Mouse (Mus musculus) testis, adult 2 months (tissue): ENCODE data around the gene Phldb2.

Source experiments
- CTCF ChIP-seq: fragments of 200-500 bp; IDR thresholded peaks from 2 replicates; pipeline ENCODE4 v1.5.1; 2012; ENCODE audit warnings: low read depth, mild to moderate bottlenecking, inconsistent platforms, low read length, moderate library complexity; ENCODE audit not compliant: control insufficient read depth, insufficient read depth, insufficient replicate concordance
- POLR2A ChIP-seq: fragments of 200-500 bp; IDR thresholded peaks from 2 replicates; pipeline ENCODE4 v1.6.1; 2012; ENCODE audit warnings: low read depth, mild to moderate bottlenecking, inconsistent platforms, low read length, moderate library complexity; ENCODE audit not compliant: control insufficient read depth

- TF ChIP-seq CTCF, result no peak
- no peak for TF ChIP-seq POLR2A
Measured at GRCm38 (mm10) chr16:45724742-45725102, 228.7 kb downstream of the Phldb2 start.
